Mouse (Mus musculus): Measurements from ENCODE around the gene Mfsd7a. TPM values are rescaled to one million over a fixed set of nuclear protein-coding genes. Genes with fewer than 3 reads are reported as not detected.

Mfsd7a gene
- polyA plus RNA-seq, 1 experiment from 2014 or later = 0.15 TPM

DNA sequence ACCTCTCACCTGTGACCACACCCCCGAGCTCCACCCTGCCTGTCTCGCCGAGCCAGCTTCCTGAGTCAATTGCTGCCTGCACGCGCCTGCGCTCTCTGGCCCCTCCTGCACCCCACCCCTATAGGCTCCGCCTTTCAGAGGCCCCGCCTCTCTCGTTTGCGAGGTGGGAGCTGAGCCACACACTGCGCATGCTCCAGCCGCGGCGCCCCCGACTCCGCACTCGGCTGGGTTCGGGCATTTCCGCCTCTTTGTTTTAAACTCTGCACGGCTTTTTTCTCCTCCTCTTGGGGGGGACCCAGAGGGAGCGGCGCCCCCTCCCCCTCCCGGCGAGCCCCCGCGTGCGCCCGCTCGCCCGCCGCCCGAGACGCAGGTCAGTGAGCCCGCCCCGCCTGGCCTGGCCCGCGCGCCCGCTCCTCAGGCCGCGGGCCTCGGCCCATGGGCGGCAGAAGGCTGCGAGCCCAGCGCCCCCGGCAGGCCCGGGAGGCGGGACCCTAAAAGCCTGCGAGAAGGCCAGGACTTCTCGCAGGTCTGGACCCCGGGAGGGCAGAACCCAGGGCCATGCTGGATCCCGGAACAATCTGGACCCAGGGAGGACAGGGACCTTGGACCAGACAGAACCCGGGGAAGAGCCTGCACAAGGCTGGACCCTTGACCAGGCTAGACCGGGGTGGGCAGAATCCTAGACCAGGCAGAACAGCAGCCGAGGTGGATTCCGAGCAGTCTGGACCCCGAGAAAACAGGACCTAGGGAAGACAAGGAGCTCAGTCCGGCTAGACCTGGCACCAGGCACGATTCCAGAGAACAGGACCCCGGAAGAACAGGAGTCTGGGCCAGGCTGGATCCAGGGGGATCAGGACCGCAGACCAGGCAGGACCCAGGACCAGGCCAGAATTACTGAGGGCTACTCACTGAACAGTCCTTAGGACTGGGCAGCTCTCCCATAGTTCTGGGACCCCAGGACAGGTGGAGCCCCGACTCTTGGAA lies 12.7 kb upstream of the Mfsd7a start, which contains the start of gene Pcgf3:
Gene Pcgf3 (plus strand): TSS at position 151 of the 984 bp plus-strand sequence.
- 1% methylated on average over 60 of the region's 62 CpGs for WGBS (ENCODE audit: insufficient replicate concordance)
- H3K9me3 ChIP-seq (replicated peaks) = no peaks in the 10 kb centered on the region
- peak within 1 kb of the TSS; percentile 96 for H3K4me2 ChIP-seq

DNA sequence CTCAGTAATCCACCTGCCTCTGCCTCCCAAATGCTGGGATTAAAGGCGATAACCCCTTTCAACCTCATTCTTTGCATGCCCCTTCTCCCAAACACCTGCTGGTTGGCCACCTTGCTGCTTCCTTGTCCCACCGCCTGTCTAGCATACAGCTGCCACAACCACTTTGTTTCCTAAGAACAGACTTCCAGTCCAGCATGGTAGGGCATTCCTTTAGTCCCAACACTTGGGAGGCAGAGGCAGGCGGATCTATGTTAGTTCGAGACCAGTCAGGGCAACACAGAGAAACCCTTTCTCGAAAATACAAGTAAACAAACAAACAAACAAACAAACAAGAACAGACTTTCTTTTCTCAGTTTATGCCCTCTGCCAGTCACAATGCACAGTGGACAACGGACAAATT lies 11.8 kb upstream of the Mfsd7a start:
- Histone ChIP-seq H3K4me3 (replicated peaks) (peak overlapping the region; percentile 78), H3K27me3 (peaks cover 13% of the 10 kb centered on the region; the same call in 1 of the 2 replicates), H3K9me3 (replicated peaks) (no peaks in the 10 kb centered on the region), H3K9ac (peak overlapping the region; percentile 92), H3K27ac (peak overlapping the region; percentile 13; the same call in 1 of the 2 replicates), H3K36me3 (no peaks in the 10 kb centered on the region), H3K4me1 (replicated peaks) (peaks cover 51% of the 10 kb centered on the region), H3K4me2 (peak overlapping the region; percentile 96)
- 44% methylated on average over 6 of the region's 6 CpGs for WGBS (ENCODE audit: insufficient replicate concordance)
- DNase-seq (no peak), ATAC-seq (ENCODE audit: low read depth) (no peak)

More for the DNA sequence above, 12.7 kb upstream of the Mfsd7a start, which contains the start of gene Pcgf3:
- H3K4me1 ChIP-seq (replicated peaks) = peaks cover 60% of the 10 kb centered on the region
- peaks cover 13% of the 10 kb centered on the region; the same call in 1 of the 2 replicates for H3K27me3 ChIP-seq
- no peaks in the 10 kb centered on the region for H3K36me3 ChIP-seq
- H3K27ac ChIP-seq = peak within 1 kb of the TSS; percentile 91
- H3K9ac ChIP-seq = peak within 1 kb of the TSS; percentile 92
- DNase-seq (peak; percentile 99), ATAC-seq (ENCODE audit: low read depth) (peak; percentile 94)
- H3K4me3 ChIP-seq (replicated peaks) = peak within 1 kb of the TSS; percentile 78

DNA sequence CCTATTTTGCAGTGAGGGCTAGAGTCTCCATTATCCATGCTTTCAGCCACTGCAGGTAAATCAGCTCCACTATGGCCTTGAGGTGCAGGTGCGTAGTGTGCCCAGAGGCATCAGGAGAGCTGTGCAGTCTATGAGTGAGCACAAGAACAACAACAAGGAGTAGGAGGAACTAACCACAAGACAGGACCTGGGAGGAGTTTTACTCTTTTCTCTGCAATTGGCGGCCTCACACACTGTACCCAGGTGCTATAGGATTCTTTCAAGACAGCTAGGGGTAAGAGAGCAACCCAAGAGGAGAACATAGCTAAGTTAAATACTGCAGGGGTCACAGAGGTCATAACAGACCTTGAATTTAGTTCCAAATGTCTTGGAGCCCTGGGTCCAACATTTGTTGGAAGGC lies 10.0 kb upstream of the Mfsd7a start:
- Histone ChIP-seq H3K27me3 (peaks cover 13% of the 10 kb centered on the region; the same call in 1 of the 2 replicates), H3K4me3 (replicated peaks) (no peak overlapping the region), H3K36me3 (no peaks in the 10 kb centered on the region), H3K9me3 (replicated peaks) (no peaks in the 10 kb centered on the region), H3K9ac (no peak overlapping the region), H3K27ac (no peak overlapping the region), H3K4me1 (replicated peaks) (peaks cover 34% of the 10 kb centered on the region), H3K4me2 (no peak overlapping the region)
- ATAC-seq (ENCODE audit: low read depth) (no peak), DNase-seq (no peak)
- 58% methylated on average over 2 of the region's 2 CpGs for WGBS (ENCODE audit: insufficient replicate concordance)

- Histone ChIP-seq H3K36me3 (no peaks in the 10 kb centered on the region), H3K27ac (no peak overlapping the region), H3K9ac (no peak overlapping the region), H3K4me2 (no peak overlapping the region), H3K4me3 (replicated peaks) (no peak overlapping the region), H3K4me1 (replicated peaks) (peaks cover 23% of the 10 kb centered on the region), H3K27me3 (peaks cover 10% of the 10 kb centered on the region; the same call in 1 of the 2 replicates), H3K9me3 (replicated peaks) (no peaks in the 10 kb centered on the region)
- no peak for DNase-seq
- 45% methylated on average over 3 of the region's 3 CpGs for WGBS (ENCODE audit: insufficient replicate concordance)
- ATAC-seq (ENCODE audit: low read depth) = 0 out of 2 replicates have a peak, but pooled peaks have one; percentile 29
These were observed 5.4 kb upstream of the Mfsd7a start for GRCm38 (mm10) chr5:108454094-108454493.

DNA sequence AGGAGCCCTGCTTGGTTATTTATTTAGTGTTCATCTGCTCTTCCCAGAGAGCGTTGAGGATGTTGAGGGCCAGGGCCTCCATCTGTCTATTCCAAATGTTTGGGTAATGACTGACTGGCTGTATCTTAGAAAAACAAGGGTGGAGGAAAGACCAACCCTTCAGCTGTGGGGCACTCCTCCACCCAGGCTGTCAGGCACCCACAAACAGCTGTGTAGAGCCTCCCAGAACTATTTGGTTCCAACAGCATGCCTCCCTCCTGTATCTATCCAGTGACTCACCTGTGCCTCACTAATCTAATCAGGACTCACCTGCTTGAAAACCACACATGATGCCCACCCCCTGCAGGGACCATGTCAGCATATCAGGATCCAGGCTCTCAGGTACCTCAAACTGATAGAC lies 3.7 kb upstream of the Mfsd7a start:
- Histone ChIP-seq H3K27me3 (peaks cover 10% of the 10 kb centered on the region; the same call in 1 of the 2 replicates), H3K4me3 (replicated peaks) (no peak overlapping the region), H3K36me3 (no peaks in the 10 kb centered on the region)

GRCm38 (mm10) chr5:108451611-108452010 lies 2.9 kb upstream of the Mfsd7a start:
- H3K27ac ChIP-seq = no peak overlapping the region
- no peak overlapping the region for H3K4me2 ChIP-seq
- H3K4me1 ChIP-seq (replicated peaks) = peaks cover 42% of the 10 kb centered on the region
- no peak for ATAC-seq (ENCODE audit: low read depth)
- H3K27me3 ChIP-seq = peaks cover 11% of the 10 kb centered on the region; the same call in 1 of the 2 replicates
- no peak for DNase-seq
- WGBS (ENCODE audit: insufficient replicate concordance) = 67% methylated on average over 1 of the region's 1 CpGs
- H3K4me3 ChIP-seq (replicated peaks) = no peak overlapping the region
- no peaks in the 10 kb centered on the region for H3K36me3 ChIP-seq
- H3K9me3 ChIP-seq (replicated peaks) = no peaks in the 10 kb centered on the region
- H3K9ac ChIP-seq = no peak overlapping the region

More for the DNA sequence above, 3.7 kb upstream of the Mfsd7a start:
- Histone ChIP-seq H3K9ac (no peak overlapping the region), H3K4me2 (no peak overlapping the region), H3K4me1 (replicated peaks) (peaks cover 34% of the 10 kb centered on the region), H3K9me3 (replicated peaks) (no peaks in the 10 kb centered on the region), H3K27ac (no peak overlapping the region)
- DNase-seq (no peak), ATAC-seq (ENCODE audit: low read depth) (no peak)
- 79% methylated on average over 1 of the region's 1 CpGs for WGBS (ENCODE audit: insufficient replicate concordance)

- ATAC-seq (ENCODE audit: low read depth) (no peak), DNase-seq (no peak)
- no peaks in the 10 kb centered on the region for H3K9me3 ChIP-seq (replicated peaks)
- 57% methylated on average over 8 of the region's 8 CpGs for WGBS (ENCODE audit: insufficient replicate concordance)
- H3K9ac ChIP-seq = no peak overlapping the region
- H3K4me2 ChIP-seq = no peak overlapping the region
- H3K36me3 ChIP-seq = no peaks in the 10 kb centered on the region
- no peak overlapping the region for H3K27ac ChIP-seq
- peaks cover 45% of the 10 kb centered on the region for H3K4me1 ChIP-seq (replicated peaks)
- no peak overlapping the region for H3K4me3 ChIP-seq (replicated peaks)
- H3K27me3 ChIP-seq = peaks cover 11% of the 10 kb centered on the region; the same call in 1 of the 2 replicates
These were observed 2.3 kb upstream of the Mfsd7a start for GRCm38 (mm10) chr5:108450837-108451540.

- Histone ChIP-seq H3K4me2 (peak overlapping the region; percentile 69), H3K4me3 (replicated peaks) (no peak overlapping the region; the same call in 1 of the 2 replicates), H3K9ac (no peak overlapping the region)
These were observed 834 bp downstream of the Mfsd7a start for GRCm38 (mm10) chr5:108447857-108448256.

GRCm38 (mm10) chr5:108446973-108447372 lies 1.7 kb downstream of the Mfsd7a start:
- Histone ChIP-seq H3K9ac (no peak overlapping the region), H3K36me3 (no peaks in the 10 kb centered on the region), H3K27ac (no peak overlapping the region), H3K27me3 (peaks cover 11% of the 10 kb centered on the region; the same call in 1 of the 2 replicates), H3K4me2 (no peak overlapping the region), H3K9me3 (replicated peaks) (no peaks in the 10 kb centered on the region), H3K4me3 (replicated peaks) (no peak overlapping the region), H3K4me1 (replicated peaks) (peaks cover 36% of the 10 kb centered on the region)
- peak; percentile 56 for ATAC-seq (ENCODE audit: low read depth)
- DNase-seq = no peak
- WGBS (ENCODE audit: insufficient replicate concordance) = 49% methylated on average over 3 of the region's 3 CpGs

More at GRCm38 (mm10) chr5:108447857-108448256, 834 bp downstream of the Mfsd7a start:
- Histone ChIP-seq H3K4me1 (replicated peaks) (peaks cover 45% of the 10 kb centered on the region), H3K27me3 (peaks cover 11% of the 10 kb centered on the region; the same call in 1 of the 2 replicates), H3K27ac (no peak overlapping the region), H3K36me3 (no peaks in the 10 kb centered on the region), H3K9me3 (replicated peaks) (no peaks in the 10 kb centered on the region)
- DNase-seq (no peak), ATAC-seq (ENCODE audit: low read depth) (no peak)
- 64% methylated on average over 7 of the region's 7 CpGs for WGBS (ENCODE audit: insufficient replicate concordance)

- 64% methylated on average over 2 of the region's 2 CpGs for WGBS (ENCODE audit: insufficient replicate concordance)
- no peak overlapping the region for H3K4me2 ChIP-seq
- H3K4me1 ChIP-seq (replicated peaks) = peaks cover 28% of the 10 kb centered on the region
- DNase-seq (no peak), ATAC-seq (ENCODE audit: low read depth) (no peak)
- H3K36me3 ChIP-seq = peaks cover 17% of the 10 kb centered on the region
- no peaks in the 10 kb centered on the region for H3K9me3 ChIP-seq (replicated peaks)
- peaks cover 8% of the 10 kb centered on the region for H3K27me3 ChIP-seq
- no peak overlapping the region for H3K4me3 ChIP-seq (replicated peaks)
- no peak overlapping the region for H3K27ac ChIP-seq
- H3K9ac ChIP-seq = no peak overlapping the region
These were observed 12.6 kb downstream of the Mfsd7a start for GRCm38 (mm10) chr5:108436101-108436500.

All from liver, embryonic 13.5 days (tissue).